Mouse (Mus musculus): ENCODE results near the gene Prdm5. TPM values are rescaled to one million over a fixed set of nuclear protein-coding genes. Genes with fewer than 3 reads are reported as not detected.

Prdm5 gene
- total RNA-seq (2014; fragmentation: Nextera tagmentation) (18.3 and 25.9 TPM in 2 replicates), total RNA-seq (2017) (17.9 and 25.9 TPM in 2 replicates)

DNA sequence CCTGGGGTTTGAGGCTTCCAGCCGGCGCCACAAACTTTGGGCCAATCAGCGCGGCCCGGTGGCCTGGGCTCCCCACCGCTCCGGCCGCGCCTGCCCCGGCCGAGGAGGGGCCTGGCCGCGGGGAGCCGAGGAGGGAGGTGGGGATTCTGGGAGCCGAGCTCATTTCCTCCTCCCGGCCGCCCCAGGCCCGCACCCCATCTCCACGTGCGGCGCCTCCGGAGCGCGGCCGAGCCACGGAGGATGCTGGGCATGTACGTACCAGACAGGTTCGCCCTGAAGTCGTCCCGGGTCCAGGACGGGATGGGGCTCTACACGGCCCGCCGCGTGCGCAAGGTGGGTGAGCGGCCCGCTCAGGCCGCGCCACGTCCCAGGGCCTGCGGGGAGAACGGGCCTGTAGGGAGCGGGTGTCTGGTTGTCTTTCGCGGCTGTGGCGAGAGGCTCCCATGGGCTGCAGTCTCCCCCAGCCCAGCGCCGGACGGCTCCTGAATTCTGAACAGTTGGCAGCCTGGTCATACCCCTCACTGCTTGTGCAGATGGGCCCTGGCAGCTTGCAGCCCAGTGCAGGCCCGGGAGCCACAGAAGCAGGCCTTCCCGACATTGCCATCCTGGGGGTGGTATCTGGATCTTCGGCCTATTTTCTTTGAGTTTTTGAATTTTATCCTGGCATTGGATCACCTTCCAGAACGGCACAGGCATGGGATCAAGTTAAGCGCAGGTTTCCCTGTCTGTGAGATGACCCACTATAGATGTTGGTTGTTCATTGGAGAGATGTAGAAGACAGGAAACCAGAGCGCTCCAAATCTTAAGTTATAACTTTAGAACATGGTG lies at the start of gene Prdm5:
TSS of gene Prdm5 (plus strand) at position 128 of the 828 bp plus-strand sequence.
- peak; percentile 89 for ATAC-seq (replicated peaks; ENCODE audit: poor library complexity, severe bottlenecking)

- ATAC-seq (replicated peaks; ENCODE audit: poor library complexity, severe bottlenecking): no peak
Measured at GRCm38 (mm10) chr6:65739442-65739841, 39.3 kb upstream of the Prdm5 start.

- no peak for ATAC-seq (replicated peaks; ENCODE audit: poor library complexity, severe bottlenecking)
Measured at GRCm38 (mm10) chr6:65743144-65743870, 35.5 kb upstream of the Prdm5 start.

DNA sequence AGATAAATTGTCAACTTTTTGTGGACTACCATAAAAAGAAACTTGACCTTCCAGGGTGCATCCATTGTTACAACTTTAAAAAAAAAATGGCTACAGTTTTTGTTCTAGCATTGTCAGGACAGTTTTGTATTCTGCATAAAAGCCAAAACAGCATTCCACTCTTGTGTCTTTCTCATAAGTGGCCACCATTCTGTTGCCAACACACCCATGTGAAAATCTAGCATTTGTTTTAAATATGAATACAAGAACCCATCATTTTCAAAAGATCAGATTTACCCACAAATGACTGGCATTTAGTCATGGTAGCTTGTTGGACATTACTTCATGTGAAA lies 35.0 kb upstream of the Prdm5 start:
- no peak for ATAC-seq (replicated peaks; ENCODE audit: poor library complexity, severe bottlenecking)

DNA sequence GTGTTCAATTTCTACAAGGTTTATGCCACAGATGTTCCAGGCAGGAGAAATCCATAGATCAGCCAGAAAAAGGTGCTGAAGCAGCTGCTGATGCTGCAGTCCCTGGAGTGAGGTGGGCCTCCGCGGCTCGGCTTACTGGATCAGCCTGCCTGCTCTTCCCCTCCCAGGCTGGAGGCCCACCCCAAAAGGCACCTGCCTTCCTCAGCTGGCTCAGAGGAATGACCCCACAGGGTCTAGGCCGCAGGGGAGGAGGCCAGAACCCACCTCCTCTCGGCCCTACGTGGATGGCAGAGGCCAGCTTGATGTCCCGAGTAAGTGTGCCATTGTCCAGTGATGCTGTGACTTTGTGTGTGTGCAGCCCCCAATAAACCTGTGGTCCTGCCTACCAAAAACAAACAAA lies 20.6 kb upstream of the Prdm5 start:
- ATAC-seq (replicated peaks; ENCODE audit: poor library complexity, severe bottlenecking): no peak

DNA sequence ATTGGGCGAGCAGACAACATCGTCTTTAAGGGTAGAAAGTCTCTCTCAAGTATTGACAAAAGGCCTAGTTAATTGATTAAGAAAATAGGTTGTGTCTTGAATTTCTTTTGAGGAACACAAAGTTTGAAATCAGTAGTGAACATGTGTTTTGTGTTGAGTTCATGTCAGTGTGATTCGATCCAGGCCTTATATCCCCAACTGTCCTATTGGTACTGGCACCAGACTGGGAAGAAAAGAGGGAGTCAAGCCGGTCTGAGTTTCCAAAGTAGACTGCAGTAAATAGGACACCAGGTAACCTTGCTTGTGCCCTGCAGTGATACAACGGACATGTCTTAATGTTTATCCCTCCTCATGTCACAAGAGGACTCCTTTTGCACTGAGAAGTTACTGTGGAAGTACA lies 19.6 kb upstream of the Prdm5 start:
- ATAC-seq (replicated peaks; ENCODE audit: poor library complexity, severe bottlenecking): no peak

DNA sequence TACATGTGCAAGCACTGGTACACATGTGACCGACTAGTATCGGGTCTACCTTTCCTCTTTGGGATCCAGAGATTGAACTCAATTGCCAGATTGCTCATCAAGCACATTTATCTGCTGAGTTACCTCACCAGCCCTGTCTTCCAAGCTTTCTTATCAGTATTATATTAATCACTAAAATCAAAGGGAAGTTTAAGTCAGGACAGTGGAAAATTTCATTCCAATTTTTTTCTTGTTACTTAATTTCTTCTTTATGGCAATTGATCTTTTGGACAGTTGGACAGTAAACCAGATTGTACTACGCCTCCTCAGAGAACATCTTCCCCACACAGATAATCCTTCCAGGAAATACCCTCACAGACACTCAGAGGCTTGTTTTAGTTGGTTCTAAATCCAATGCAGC lies 18.7 kb upstream of the Prdm5 start:
- no peak for ATAC-seq (replicated peaks; ENCODE audit: poor library complexity, severe bottlenecking)

- no peak for ATAC-seq (replicated peaks; ENCODE audit: poor library complexity, severe bottlenecking)
Measured at GRCm38 (mm10) chr6:65764459-65764858, 14.3 kb upstream of the Prdm5 start.

DNA sequence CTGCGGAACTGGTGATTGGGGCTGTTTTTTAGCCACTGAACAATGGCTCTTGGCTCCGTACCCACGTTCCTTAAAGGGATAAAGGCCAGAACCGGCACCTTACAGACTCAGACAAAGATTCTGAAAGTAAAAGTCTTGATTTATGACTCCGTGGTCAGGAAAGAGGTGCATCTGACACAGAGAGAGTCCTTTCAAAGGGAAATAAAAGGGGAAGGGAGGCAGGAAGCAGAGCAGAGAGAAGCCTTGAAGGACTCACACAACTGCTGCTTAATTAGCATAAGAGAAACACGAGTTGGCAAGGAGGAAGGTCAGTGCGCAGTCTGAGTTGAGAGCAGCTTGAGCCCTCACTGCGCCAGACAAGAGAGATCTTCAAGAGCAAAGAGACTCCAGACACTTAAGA lies 13.7 kb upstream of the Prdm5 start:
- peak; percentile 94 for ATAC-seq (replicated peaks; ENCODE audit: poor library complexity, severe bottlenecking)

DNA sequence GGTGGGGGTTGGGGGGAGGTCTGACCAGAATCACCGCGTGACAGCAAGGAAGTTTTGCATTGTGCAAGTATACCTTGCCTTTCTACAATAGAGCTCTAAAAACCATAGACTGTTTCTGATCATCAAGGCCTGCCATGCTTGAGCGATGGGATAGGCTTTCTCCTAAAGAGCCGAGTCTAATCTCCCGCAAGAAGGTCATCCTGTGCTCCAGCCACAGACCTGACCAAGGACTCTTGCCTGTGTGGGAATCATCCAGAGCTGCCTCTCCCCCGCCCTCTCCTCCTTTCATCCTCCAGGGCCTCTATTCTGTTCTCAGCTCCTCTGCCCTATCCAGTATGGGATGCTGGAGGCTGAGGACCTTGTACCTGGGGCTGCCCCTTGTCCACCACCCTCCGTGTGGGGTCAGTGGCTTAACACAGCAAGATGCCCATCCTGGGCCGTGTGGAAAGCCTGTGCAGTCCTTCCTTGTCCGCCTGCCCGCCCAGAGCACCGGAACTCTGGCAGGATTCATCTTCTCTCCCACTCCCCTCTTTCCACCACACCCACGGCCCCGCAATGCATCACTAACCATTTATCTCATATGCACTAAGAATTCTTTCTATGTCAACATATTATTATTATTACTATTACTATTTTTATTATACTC lies 12.9 kb upstream of the Prdm5 start:
- ATAC-seq (replicated peaks; ENCODE audit: poor library complexity, severe bottlenecking): no peak

- no peak for ATAC-seq (replicated peaks; ENCODE audit: poor library complexity, severe bottlenecking)
Measured at GRCm38 (mm10) chr6:65767911-65768310, 10.9 kb upstream of the Prdm5 start.

DNA sequence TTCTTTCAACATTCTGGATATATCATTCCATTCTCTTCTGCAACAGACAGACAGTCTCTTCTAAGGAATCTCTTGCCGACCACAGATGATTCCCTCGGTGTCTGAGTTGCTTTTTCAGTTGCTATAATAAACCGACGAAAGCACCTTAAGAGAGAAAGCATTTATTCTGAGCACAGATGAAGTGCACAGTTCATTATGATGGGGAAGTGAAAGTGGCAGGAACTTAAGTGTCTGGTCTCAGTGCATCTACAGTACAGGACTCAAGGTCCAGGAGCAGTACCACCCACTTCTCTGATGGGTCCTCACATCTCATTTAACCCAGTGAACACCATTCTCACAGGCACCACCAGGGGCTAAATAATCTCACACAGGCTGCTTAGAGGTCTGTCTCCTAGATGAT lies 5.2 kb upstream of the Prdm5 start:
- peak; percentile 92 for ATAC-seq (replicated peaks; ENCODE audit: poor library complexity, severe bottlenecking)

- no peak for ATAC-seq (replicated peaks; ENCODE audit: poor library complexity, severe bottlenecking)
Measured at GRCm38 (mm10) chr6:65779689-65780233, 973 bp downstream of the Prdm5 start.

- ATAC-seq (replicated peaks; ENCODE audit: poor library complexity, severe bottlenecking): no peak
Measured at GRCm38 (mm10) chr6:65781441-65781840, 2.7 kb downstream of the Prdm5 start.

- no peak for ATAC-seq (replicated peaks; ENCODE audit: poor library complexity, severe bottlenecking)
Measured at GRCm38 (mm10) chr6:65783670-65784069, 4.9 kb downstream of the Prdm5 start.

- no peak for ATAC-seq (replicated peaks; ENCODE audit: poor library complexity, severe bottlenecking)
Measured at GRCm38 (mm10) chr6:65792923-65793322, 14.1 kb downstream of the Prdm5 start.

DNA sequence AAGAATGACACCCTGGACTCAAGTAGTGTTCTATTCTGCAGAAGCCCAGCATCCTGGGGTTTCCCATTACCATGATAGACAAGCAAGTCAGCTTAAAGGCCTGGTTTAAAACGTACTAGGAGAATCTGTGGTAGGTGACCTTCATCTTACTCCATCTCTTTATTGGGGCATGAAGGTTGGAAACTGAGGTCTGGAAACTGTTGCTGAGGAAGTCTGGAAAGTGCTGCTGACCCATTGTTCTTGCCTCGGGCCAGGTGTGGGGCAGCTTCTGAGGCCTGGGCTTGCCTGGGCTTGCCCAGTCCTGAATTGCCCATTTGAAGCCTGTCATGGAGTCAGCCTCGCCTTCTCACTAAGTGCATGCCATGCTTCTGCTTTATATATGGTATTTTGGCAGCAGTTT lies 17.8 kb downstream of the Prdm5 start:
- ATAC-seq (replicated peaks; ENCODE audit: poor library complexity, severe bottlenecking): no peak

DNA sequence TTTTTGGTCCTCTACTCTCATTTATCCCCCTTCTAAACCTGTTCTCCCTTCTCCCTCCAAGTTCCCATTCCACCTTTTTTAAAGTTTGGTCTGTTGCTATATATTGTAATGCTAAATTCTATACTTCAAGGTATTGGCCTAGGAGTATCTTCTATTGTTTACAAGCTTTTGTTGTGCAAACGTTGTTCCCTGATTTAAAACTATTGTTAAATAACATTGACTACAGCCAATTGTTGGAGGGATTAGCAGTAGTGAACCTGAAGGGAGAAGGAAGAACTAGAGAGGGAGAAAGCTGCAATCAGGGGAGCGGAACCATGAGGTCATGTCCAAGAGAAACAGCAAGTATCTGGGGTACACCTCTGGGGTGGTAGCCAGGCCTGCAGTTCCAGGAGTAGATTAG lies 18.5 kb downstream of the Prdm5 start:
- no peak for ATAC-seq (replicated peaks; ENCODE audit: poor library complexity, severe bottlenecking)

- no peak for ATAC-seq (replicated peaks; ENCODE audit: poor library complexity, severe bottlenecking)
Measured at GRCm38 (mm10) chr6:65798390-65798789, 19.6 kb downstream of the Prdm5 start.

- ATAC-seq (replicated peaks; ENCODE audit: poor library complexity, severe bottlenecking): no peak
Measured at GRCm38 (mm10) chr6:65811685-65812084, 32.9 kb downstream of the Prdm5 start.

Measured in granulocyte monocyte progenitor cell, adult 5-6 weeks (primary cell).